Mouse (Mus musculus) embryo, embryonic 11 days (tissue): Measurements from ENCODE around the gene Ltbp2.

Source experiments
- DNase-seq: peaks from one replicate; pipeline ENCODE4 v3.0.0-alpha.2; 2015

The Ltbp2 gene

DNA sequence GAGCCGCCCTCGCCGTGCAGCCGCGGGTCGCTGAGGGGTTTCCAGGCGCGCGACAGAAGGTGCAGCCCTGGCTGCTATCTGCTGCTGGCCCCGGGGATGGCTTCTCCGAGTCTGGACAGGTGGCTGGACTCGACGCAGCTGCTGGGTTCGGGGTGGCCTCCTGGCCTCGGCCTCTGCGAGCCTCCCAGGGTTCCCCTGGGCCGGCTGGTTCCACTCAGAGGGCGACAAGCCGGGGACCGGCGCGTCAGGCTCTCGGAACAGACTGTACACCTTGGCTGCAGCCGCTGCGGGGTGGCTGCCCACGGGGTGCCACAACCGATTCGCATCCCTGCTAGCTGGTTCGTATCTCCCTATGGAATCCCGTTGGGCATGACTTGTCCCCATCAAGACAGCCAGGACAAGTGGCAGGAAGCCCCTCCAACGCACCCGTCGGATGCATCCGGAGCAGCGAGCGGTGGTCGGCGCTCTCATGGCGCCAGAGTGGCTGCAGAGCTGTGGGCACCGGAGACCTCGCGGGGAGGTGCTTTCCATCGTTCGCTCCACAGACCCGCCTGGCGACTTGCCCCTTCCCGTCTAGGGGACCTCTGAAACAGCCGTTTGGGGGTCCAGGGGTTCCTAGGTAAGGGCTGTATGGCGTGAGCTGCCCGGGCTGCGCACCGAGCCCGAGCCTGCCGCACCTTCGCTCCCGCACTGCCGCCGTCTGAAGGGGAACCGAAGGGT lies 411 bp downstream of the Ltbp2 start:
- peak; percentile 32 for DNase-seq

DNA sequence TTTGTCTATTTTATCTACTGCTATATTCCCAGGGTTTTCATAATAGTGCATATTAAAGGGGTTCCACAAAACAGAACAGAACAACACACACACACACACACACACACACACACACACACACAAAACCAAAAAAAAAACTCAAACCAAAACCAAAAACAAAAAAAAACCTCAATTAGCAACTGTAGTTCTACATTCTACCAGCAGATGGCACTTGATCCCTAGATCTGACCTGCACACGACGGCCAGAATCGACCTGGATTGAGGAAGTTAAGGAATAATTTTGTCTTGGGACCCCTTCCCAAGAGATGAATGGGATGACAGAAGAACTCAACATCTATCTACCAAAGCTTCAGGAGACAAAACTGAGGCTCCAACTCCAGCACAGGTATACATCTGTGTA lies 2.9 kb downstream of the Ltbp2 start:
- peak; percentile 73 for DNase-seq

- DNase-seq: no peak
Observed at GRCm38 (mm10) chr12:84872310-84872709, 4.0 kb downstream of the Ltbp2 start.

GRCm38 (mm10) chr12:84865431-84865830 lies 10.9 kb downstream of the Ltbp2 start:
- no peak for DNase-seq

- DNase-seq: no peak
Observed at GRCm38 (mm10) chr12:84864801-84865200, 11.5 kb downstream of the Ltbp2 start.

DNA sequence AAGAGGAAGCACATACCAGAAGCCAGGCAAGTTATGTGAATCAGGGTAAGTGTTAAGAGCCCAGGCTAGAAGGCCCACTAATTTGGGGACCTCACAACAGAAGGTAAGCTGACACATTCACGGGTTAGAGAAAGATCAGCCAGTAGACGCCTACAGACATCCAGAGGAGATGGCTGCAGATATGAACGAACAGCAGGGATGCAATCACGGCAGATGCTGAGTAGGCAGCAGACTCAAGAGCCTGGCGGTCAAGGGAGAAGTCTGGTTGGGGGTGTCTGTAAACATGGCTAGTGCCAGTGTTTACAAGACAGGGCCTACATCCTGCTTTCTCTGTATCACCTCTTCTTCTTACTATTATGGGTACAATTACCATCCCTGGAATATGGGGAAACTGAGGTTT lies 13.1 kb downstream of the Ltbp2 start:
- no peak for DNase-seq

- DNase-seq: no peak
Observed at GRCm38 (mm10) chr12:84862136-84862910, 14.0 kb downstream of the Ltbp2 start.

DNA sequence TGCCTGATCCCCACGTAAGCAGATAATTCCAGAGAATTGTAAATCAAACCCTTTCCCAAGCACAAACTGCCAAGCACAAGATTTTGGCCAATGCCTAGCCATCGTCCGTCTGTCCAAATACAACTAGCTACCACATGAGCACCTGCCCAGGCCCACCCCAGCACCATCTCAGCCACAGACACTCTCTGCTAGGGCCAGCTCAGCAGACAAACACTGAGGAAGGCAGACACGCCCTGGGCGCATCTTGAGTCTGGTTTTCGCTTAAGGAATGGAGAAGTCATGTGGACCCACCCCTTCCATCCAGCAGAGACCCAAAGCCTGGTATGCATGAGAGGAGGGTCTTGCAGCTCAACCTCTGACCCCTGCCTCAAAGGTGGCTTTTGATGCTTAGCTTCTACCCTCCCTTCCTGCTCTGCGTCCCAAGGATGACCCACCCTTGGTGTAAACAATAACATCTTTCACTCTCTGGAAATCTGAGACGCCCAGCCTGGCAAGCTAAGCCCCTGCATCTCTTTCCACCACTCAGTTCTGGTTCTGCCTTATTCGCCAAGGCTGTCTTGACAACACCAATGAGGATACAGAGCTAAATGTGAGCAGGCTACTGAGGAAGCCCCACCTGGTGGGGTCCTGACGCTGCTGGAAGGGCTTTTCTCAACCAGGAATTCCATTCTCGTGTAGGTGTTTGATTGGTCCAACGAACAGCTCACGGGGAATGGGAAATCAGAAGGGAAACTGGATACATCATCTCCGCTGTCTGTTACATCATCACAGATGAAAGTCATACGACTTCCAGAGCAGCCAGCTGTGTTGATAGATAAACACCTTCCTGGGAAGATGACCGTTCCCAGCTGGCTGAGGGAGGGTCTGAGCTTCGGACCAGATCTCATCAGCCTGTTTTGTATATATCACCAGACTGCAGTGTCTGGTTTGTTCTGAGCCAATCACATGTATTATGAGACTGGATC lies 17.9 kb downstream of the Ltbp2 start:
- peak; percentile 47 for DNase-seq

- DNase-seq: no peak
Observed at GRCm38 (mm10) chr12:84857706-84858105, 18.6 kb downstream of the Ltbp2 start.

DNA sequence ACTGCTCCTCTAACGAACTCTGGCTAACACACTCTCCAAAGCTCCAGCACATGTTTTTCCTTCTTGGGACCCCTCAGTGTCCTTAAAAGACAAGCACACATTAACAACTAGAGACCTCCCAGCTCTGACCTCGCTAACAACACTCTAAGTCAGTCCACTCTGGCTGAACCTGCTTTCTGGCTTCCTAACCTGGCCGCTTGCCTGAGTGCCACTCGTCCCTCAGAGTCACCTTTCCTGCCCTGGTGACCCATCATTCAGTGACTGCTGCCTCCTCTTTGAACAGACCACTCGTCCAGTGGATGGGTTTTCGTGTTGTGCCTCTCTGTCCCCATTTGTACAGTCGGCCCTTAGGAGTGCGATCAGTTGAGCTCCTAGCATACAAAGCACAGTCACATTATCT lies 19.8 kb downstream of the Ltbp2 start:
- DNase-seq: no peak

DNA sequence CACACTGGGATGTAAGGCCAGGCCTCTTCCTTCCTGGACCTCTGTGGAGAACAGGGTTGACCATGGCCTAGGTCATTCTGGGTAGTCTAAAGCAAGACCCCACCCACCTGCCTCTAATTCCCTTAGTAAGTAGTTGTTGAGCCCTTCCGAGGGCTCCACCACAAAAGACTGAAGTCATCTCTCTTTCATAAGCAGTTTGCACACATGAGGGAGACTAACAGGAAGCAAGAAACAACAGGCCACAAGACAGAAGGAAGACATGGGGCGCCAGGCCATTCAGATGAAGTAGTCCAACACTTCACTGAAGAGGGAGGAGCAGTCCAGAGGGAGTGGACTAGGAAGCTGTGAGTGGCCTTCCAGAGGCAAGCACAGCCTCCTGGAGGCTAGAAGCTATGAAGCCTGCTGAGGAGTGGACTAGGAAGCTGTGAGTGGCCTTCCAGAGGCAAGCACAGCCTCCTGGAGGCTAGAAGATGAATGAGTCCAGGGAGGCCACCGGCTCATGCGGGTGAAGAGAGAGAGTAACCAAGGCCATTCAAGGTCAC lies 21.2 kb downstream of the Ltbp2 start:
- no peak for DNase-seq

- DNase-seq: no peak
Observed at GRCm38 (mm10) chr12:84854392-84855033, 21.8 kb downstream of the Ltbp2 start.

DNA sequence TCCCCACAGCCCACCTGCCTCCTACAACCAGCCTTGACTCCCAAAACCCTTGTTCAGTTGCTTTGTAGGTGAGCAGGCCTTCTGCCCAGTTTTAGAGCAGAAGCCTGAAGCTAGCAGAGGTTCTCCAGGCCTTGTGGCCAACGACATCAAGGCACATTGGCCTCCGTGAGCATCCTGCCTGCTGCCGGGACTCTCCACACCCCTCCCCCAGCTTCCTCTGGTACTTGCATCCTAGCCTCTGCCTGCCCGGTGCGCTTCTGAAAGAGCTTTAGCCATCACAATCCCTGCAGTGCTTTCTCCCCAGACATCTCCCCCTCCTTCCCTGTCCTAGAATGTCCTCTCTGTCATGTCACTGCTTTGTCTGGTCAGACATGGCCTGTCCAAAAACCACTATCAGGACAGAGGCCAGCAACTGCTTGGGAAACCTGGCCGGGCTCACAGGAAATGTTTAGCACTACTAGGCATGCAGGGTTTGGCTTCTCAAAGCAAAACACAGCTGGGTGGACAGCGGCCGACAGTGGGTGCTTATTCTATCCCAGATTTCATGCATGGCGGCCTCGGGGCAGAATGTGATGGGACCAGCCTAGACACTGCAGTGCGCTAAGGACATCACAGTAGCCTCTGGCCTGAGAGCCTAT lies 24.8 kb downstream of the Ltbp2 start:
- DNase-seq: peak; percentile 45

DNA sequence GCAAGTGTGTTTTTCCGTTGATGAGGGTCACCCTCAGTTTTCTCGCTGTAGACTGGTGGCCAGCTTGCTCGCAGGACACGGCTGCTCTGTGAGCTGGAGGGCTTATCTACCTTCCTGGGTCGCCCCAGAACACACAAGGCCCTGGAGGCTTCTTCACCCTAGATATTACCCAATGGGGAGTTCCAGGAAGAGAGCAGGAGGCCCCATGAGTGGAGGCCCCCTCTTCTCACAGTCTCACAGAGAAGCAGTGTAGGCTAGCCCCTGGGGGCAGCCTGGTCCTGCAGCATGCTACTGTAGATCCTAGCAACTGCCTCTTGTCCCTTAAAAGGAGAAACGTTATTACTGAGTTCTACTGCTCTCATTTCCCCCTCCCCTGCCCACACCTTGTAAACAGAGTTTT lies 28.4 kb downstream of the Ltbp2 start:
- DNase-seq: no peak

- DNase-seq: peak; percentile 71
Observed at GRCm38 (mm10) chr12:84847480-84847879, 28.9 kb downstream of the Ltbp2 start.

- DNase-seq: peak; percentile 17
Observed at GRCm38 (mm10) chr12:84846594-84847014, 29.7 kb downstream of the Ltbp2 start.

GRCm38 (mm10) chr12:84842706-84843105 lies 33.6 kb downstream of the Ltbp2 start:
- peak; percentile 37 for DNase-seq

- DNase-seq: peak; percentile 57
Observed at GRCm38 (mm10) chr12:84841158-84842140, 34.9 kb downstream of the Ltbp2 start.

GRCm38 (mm10) chr12:84840734-84841133 lies 35.6 kb downstream of the Ltbp2 start:
- no peak for DNase-seq

- no peak for DNase-seq
Observed at GRCm38 (mm10) chr12:84839965-84840364, 36.4 kb downstream of the Ltbp2 start.

DNA sequence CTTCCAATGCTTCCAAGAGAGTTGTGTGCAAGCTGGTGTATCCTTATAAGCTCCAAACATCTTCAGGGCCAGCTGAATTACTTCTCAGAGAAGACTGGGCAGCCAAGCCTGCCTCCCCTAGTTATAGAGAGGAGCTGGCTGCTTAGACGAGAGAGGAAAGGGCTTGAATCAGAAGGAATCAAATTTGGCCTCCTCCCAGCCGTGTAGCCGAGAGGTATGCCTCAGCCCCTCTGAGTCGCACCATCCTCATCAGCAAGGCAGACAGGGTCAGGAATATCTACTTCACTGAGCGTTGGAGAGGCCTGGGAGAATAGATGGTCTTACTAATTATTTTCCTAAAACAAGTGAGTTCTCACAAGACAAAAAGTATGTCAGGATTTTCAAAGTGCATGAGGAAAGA lies 40.7 kb downstream of the Ltbp2 start:
- no peak for DNase-seq
